Mouse (Mus musculus) embryonic facial prominence, embryonic 15.5 days (tissue): ENCODE data around the gene Bcl9. TPM values are rescaled to one million over a fixed set of nuclear protein-coding genes. Genes with fewer than 3 reads are reported as not detected.
A peak's percentile ranks its signal among the peaks of the same experiment; 100 is the strongest.

ENCODE experiments used
- ATAC-seq: fragments of 200-750 bp; cut with Nextera tagmentation; 2 replicates; pipeline ENCODE4 v1.8.0; 2017; ENCODE audit warnings: low read depth, moderate TSS enrichment; ENCODE audit not compliant: insufficient number of reproducible peaks, low FRiP score, low TSS enrichment
- H3K27ac ChIP-seq: fragments of 300-500 bp; sonication (generic); replicated peaks from 2 replicates; pipeline ENCODE4 v1.5.1; 2015; ENCODE audit warnings: mild to moderate bottlenecking, inconsistent platforms
- H3K27me3 ChIP-seq: fragments of 300-500 bp; sonication (generic); 2 replicates; pipeline ENCODE4 v1.6.1; 2015; ENCODE audit warnings: inconsistent platforms
- H3K36me3 ChIP-seq: fragments of 300-500 bp; sonication (generic); 2 replicates; pipeline ENCODE4 v1.6.1; 2015; ENCODE audit warnings: mild to moderate bottlenecking, inconsistent platforms
- H3K4me1 ChIP-seq: fragments of 300-500 bp; sonication (generic); 2 replicates; pipeline ENCODE4 v1.6.1; 2015; ENCODE audit warnings: inconsistent platforms
- H3K4me2 ChIP-seq: fragments of 300-500 bp; sonication (generic); replicated peaks from 2 replicates; pipeline ENCODE4 v1.6.1; 2015; ENCODE audit warnings: mild to moderate bottlenecking, inconsistent platforms
- H3K4me3 ChIP-seq: fragments of 300-500 bp; sonication (generic); replicated peaks from 2 replicates; pipeline ENCODE4 v1.5.1; 2015; ENCODE audit warnings: mild to moderate bottlenecking, inconsistent platforms
- H3K9ac ChIP-seq: fragments of 300-500 bp; sonication (generic); 2 replicates; pipeline ENCODE4 v1.6.1; 2015; ENCODE audit warnings: inconsistent platforms
- H3K9me3 ChIP-seq: fragments of 300-500 bp; sonication (generic); replicated peaks from 2 replicates; pipeline ENCODE4 v1.6.1; 2016; ENCODE audit warnings: inconsistent platforms
- WGBS: fragments of 180-500 bp; shearing (Covaris S2); methylation state at CpG from one replicate; pipeline ENCODE4 v1.1.7; 2015; 5-methylcytosine and 5-hydroxymethylcytosine counted together
- polyA plus RNA-seq: library from polyadenylated mRNA; unstranded; fragments of >200 nt; fragmentation: Nextera tagmentation; extraction: Ambion mirVana; gene quantifications from 2 replicates; pipeline ENCODE4 v1.2.1, GENCODE M21; 2015

Bcl9 gene
- polyA plus RNA-seq, 1 experiment from 2014 or later: 68.2 TPM

DNA sequence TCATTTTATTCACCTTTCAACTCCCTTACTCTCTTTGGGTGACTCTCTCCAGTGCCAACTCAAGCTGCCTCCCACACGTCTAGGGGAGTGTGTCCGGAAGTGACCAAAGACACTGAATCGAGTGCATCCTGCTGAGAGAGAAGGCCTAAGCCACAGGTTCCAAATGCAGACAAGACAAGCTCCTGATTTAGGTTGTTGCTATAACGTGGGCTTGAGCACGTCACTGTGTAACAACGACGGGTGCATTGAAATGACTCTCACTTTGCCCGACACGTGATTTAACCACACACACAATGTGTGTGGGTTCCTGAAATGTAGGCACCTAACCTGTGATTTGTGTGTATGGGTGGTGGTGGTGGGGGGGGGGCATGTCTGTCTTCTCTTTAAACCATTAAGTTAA lies 3.4 kb downstream of the Bcl9 start:
- WGBS: 82% methylated on average over 9 of the region's 9 CpGs
- no peaks in the 10 kb centered on the region for H3K36me3 ChIP-seq
- no peak overlapping the region for H3K9ac ChIP-seq
- ATAC-seq: no peak
- no peak overlapping the region for H3K4me3 ChIP-seq
- no peaks in the 10 kb centered on the region for H3K9me3 ChIP-seq
- H3K4me2 ChIP-seq: no peak overlapping the region
- H3K4me1 ChIP-seq: peaks cover 28% of the 10 kb centered on the region
- no peak overlapping the region for H3K27ac ChIP-seq
- H3K27me3 ChIP-seq: no peaks in the 10 kb centered on the region

GRCm38 (mm10) chr3:97284878-97285277 lies 12.8 kb downstream of the Bcl9 start:
- WGBS: 87% methylated on average over 4 of the region's 4 CpGs
- Histone ChIP-seq H3K4me2 (no peak overlapping the region), H3K27ac (no peak overlapping the region), H3K9ac (no peak overlapping the region), H3K4me3 (no peak overlapping the region), H3K27me3 (no peaks in the 10 kb centered on the region), H3K9me3 (no peaks in the 10 kb centered on the region), H3K36me3 (no peaks in the 10 kb centered on the region; the same call in 1 of the 2 replicates), H3K4me1 (peaks cover 15% of the 10 kb centered on the region)
- ATAC-seq: no peak

DNA sequence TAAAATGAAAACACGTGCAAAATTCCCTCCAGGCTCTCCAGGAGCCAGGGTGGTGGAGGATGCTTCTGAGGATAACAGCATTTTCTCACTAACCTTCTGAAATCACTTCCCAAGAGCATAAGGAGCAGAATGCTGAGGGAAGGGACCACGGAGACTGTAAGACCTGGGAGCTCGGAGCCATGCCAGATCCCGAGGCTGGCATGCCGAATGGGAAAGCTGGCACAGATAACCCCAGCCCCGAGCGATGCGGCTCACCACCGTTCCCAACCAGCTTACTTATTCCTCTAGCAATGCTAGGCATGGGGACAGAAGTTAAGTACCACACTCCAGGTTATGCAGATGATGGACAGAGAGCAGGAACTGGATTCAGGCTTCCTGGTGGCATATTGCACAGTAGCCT lies 13.7 kb downstream of the Bcl9 start:
- ATAC-seq: no peak
- Histone ChIP-seq H3K4me3 (no peak overlapping the region), H3K9me3 (no peaks in the 10 kb centered on the region), H3K36me3 (no peaks in the 10 kb centered on the region; the same call in 1 of the 2 replicates), H3K27ac (no peak overlapping the region), H3K4me1 (peaks cover 15% of the 10 kb centered on the region), H3K4me2 (no peak overlapping the region), H3K9ac (no peak overlapping the region), H3K27me3 (no peaks in the 10 kb centered on the region)
- WGBS: 86% methylated on average over 9 of the region's 9 CpGs

DNA sequence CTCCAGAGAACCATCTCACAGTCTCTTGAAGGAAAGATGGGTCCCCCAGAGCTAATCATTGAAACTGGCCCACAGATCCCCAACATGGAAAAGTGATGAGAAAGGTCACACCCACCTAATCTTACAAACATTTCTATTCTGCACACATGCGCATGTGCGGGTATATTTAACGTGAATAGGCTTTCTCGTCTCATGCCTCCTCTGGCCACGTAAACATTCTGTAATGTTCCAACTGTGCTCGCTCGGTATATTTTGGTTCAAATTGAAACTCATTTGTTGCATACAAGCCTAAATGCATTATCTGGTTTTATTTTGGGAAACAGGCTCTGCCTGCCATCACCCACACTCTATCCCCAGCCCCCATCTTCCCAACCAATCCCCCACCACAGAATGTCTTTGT lies 16.3 kb downstream of the Bcl9 start:
- no peak for ATAC-seq
- Histone ChIP-seq H3K4me3 (no peak overlapping the region), H3K4me2 (peak overlapping the region; percentile 15), H3K9ac (no peak overlapping the region), H3K36me3 (no peaks in the 10 kb centered on the region; the same call in 1 of the 2 replicates), H3K27me3 (no peaks in the 10 kb centered on the region), H3K27ac (peak overlapping the region; percentile 48; the same call in 1 of the 2 replicates), H3K9me3 (no peaks in the 10 kb centered on the region), H3K4me1 (peaks cover 13% of the 10 kb centered on the region; the same call in 1 of the 2 replicates)
- 66% methylated on average over 7 of the region's 7 CpGs for WGBS

DNA sequence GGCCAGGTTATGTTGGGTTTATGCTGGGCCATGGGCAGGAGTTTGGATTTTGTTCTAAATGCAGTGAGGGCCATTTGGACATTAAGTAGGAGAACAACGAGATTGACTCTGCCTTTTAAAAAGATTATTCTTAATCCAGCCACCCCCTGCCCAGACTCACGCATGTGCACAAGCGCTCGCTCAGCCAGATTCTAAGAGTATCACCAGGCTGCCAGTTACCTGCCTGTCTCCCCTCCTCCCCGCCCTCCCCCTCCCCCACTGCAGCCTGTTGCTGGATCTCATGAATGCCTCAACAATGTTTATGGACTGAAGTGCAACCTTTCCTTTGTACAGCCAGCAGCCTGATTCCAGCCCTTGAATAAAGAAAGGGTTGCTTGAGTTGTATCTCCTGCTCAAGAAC lies 22.0 kb downstream of the Bcl9 start:
- H3K4me1 ChIP-seq: 0 out of 2 replicates have a peak, but pooled peaks cover 13% of the 10 kb centered on the region
- no peak overlapping the region for H3K27ac ChIP-seq
- WGBS: 81% methylated on average over 5 of the region's 5 CpGs
- H3K9me3 ChIP-seq: no peaks in the 10 kb centered on the region
- H3K27me3 ChIP-seq: no peaks in the 10 kb centered on the region
- H3K4me2 ChIP-seq: no peak overlapping the region
- H3K9ac ChIP-seq: no peak overlapping the region
- no peak overlapping the region for H3K4me3 ChIP-seq
- H3K36me3 ChIP-seq: no peaks in the 10 kb centered on the region
- ATAC-seq: no peak

GRCm38 (mm10) chr3:97274516-97275230 lies 23.0 kb downstream of the Bcl9 start:
- no peak overlapping the region for H3K9ac ChIP-seq
- WGBS: 75% methylated on average over 15 of the region's 15 CpGs
- 0 out of 2 replicates have a peak, but pooled peaks cover 8% of the 10 kb centered on the region for H3K4me1 ChIP-seq

GRCm38 (mm10) chr3:97273876-97274275 lies 23.8 kb downstream of the Bcl9 start:
- H3K36me3 ChIP-seq: no peaks in the 10 kb centered on the region
- H3K9ac ChIP-seq: no peak overlapping the region
- H3K27ac ChIP-seq: no peak overlapping the region
- no peaks in the 10 kb centered on the region for H3K27me3 ChIP-seq
- 0 out of 2 replicates have a peak, but pooled peaks cover 8% of the 10 kb centered on the region for H3K4me1 ChIP-seq
- no peaks in the 10 kb centered on the region for H3K9me3 ChIP-seq
- no peak overlapping the region for H3K4me2 ChIP-seq
- 53% methylated on average over 5 of the region's 5 CpGs for WGBS
- H3K4me3 ChIP-seq: no peak overlapping the region
- ATAC-seq: no peak

More at GRCm38 (mm10) chr3:97274516-97275230, 23.0 kb downstream of the Bcl9 start:
- Histone ChIP-seq H3K27ac (no peak overlapping the region), H3K4me3 (no peak overlapping the region), H3K36me3 (no peaks in the 10 kb centered on the region), H3K27me3 (no peaks in the 10 kb centered on the region), H3K9me3 (no peaks in the 10 kb centered on the region), H3K4me2 (no peak overlapping the region)
- no peak for ATAC-seq

GRCm38 (mm10) chr3:97265667-97266415 lies 31.9 kb downstream of the Bcl9 start:
- H3K36me3 ChIP-seq: no peaks in the 10 kb centered on the region
- no peak overlapping the region for H3K4me3 ChIP-seq
- 63% methylated on average over 15 of the region's 15 CpGs for WGBS
- H3K27ac ChIP-seq: no peak overlapping the region
- H3K4me1 ChIP-seq: no peaks in the 10 kb centered on the region
- H3K4me2 ChIP-seq: no peak overlapping the region
- no peaks in the 10 kb centered on the region for H3K9me3 ChIP-seq
- ATAC-seq: no peak
- no peaks in the 10 kb centered on the region for H3K27me3 ChIP-seq
- H3K9ac ChIP-seq: no peak overlapping the region

DNA sequence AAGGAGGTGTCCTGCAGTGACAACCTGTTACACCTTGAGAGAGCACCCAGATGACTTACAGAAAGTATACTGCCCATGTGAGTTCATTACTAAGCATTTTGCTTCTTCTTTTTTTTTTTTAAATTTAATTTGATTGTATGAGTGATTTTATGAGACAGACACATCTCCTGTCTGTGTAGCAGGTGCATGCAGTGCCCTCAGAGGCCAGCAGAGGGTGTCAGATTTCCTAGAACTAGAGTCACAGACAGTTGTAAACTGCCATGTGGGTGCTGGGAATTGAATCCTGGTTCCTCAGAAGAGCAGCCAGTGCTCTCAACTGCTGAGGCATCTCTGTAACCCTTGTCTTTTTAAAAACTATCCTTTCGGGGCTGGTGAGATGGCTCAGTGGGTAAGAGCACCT lies 35.5 kb downstream of the Bcl9 start:
- Histone ChIP-seq H3K9ac (no peak overlapping the region), H3K27ac (no peak overlapping the region), H3K27me3 (no peaks in the 10 kb centered on the region), H3K4me1 (no peaks in the 10 kb centered on the region), H3K4me2 (no peak overlapping the region), H3K9me3 (no peaks in the 10 kb centered on the region), H3K4me3 (no peak overlapping the region), H3K36me3 (peaks cover 11% of the 10 kb centered on the region; the same call in 1 of the 2 replicates)
- WGBS: 97% methylated on average over 1 of the region's 1 CpGs
- ATAC-seq: no peak

DNA sequence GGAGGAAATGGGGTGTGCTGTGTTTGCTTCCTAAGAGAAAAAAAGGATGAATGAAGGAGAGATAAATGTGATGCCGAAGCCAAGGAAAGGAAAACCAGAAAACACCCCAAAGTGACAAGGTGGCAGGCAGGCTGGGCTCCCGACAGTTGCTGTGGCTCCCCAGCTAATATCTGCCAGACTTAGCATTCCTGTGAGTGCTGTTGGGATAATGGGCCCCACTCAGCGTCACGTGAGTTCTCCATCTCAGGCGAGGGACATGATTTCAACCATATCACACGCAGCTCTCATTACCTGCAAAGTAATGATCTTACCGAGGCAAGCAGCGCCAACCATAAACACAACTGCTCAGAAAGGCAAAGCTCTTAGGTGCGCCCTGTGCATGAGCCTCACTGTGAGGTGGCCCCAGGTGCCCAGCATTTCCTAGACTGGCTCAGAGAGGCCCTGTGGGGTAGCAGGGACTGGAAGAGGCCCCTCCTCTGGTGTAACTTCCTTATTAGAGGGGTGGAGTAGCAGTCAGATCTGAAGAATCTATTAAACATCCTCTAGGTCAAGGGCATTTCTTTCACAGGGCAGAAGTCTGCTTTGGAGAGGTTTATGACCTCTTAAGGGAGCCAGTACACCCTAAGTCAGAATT lies 41.9 kb downstream of the Bcl9 start:
- no peaks in the 10 kb centered on the region for H3K9me3 ChIP-seq
- H3K27me3 ChIP-seq: no peaks in the 10 kb centered on the region
- no peak overlapping the region for H3K4me2 ChIP-seq
- WGBS: 19% methylated on average over 9 of the region's 9 CpGs
- H3K4me3 ChIP-seq: no peak overlapping the region
- H3K27ac ChIP-seq: no peak overlapping the region
- H3K36me3 ChIP-seq: peaks cover 11% of the 10 kb centered on the region; the same call in 1 of the 2 replicates
- peaks cover 22% of the 10 kb centered on the region for H3K4me1 ChIP-seq
- H3K9ac ChIP-seq: no peak overlapping the region
- ATAC-seq: no peak

DNA sequence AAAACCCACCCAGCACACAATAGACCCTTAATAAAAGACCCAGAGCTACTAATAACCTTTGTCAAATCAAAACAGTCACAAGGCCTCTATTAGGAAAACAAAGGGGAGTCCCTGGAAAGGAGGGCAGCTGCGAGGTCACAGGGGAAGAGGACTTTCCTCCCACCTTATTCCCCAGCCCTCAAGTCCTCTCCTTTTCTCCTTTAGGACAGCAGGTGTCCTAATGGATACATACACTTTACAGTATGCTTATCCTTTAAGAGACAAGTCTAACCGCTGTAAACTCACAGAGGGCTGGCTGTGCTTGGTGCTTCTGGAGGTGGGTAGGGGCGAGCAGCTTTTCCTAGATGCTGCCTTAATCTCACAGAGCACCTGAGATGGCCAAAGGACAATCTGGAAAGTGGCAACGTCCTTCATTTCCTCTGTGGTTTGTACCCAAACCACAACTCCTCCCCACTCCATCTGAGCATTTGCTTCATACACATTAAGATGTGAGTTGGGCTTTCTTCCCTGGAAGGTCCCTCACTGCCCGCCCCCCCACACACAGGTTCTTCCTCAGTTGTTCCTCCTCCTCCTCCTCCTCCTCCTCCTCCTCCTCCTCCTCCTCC lies 42.8 kb downstream of the Bcl9 start:
- ATAC-seq: no peak
- Histone ChIP-seq H3K4me1 (peaks cover 22% of the 10 kb centered on the region), H3K27me3 (no peaks in the 10 kb centered on the region), H3K4me2 (no peak overlapping the region), H3K27ac (no peak overlapping the region), H3K36me3 (peaks cover 11% of the 10 kb centered on the region; the same call in 1 of the 2 replicates), H3K9ac (no peak overlapping the region), H3K9me3 (no peaks in the 10 kb centered on the region), H3K4me3 (no peak overlapping the region)
- 30% methylated on average over 5 of the region's 5 CpGs for WGBS
